Mouse (Mus musculus) intestine, embryonic 15.5 days (tissue): ENCODE measurements at regions not wholly inside any gene's neighbourhood (a gene's known extent, or its start where the extent isn't known, plus 50 kb on each side); places are given as distances from the start of the nearest gene placed in this dataset.

Experiments
- ATAC-seq: fragments of 200-750 bp; cut with Nextera tagmentation; 2 replicates; pipeline ENCODE4 v1.8.0; 2017; ENCODE audit warnings: moderate TSS enrichment, moderate library complexity
- H3K27ac ChIP-seq: fragments of 300-500 bp; sonication (generic); 2 replicates; pipeline ENCODE4 v1.5.1; 2015; ENCODE audit warnings: mild to moderate bottlenecking, inconsistent platforms
- H3K27me3 ChIP-seq: fragments of 300-500 bp; sonication (generic); replicated peaks from 2 replicates; pipeline ENCODE4 v1.6.1; 2015; ENCODE audit warnings: inconsistent platforms
- H3K36me3 ChIP-seq: fragments of 300-500 bp; sonication (generic); 2 replicates; pipeline ENCODE4 v1.6.1; 2015; ENCODE audit warnings: inconsistent platforms
- H3K4me1 ChIP-seq: fragments of 300-500 bp; sonication (generic); replicated peaks from 2 replicates; pipeline ENCODE4 v1.6.1; 2015; ENCODE audit warnings: inconsistent platforms
- H3K4me2 ChIP-seq: fragments of 300-500 bp; sonication (generic); replicated peaks from 2 replicates; pipeline ENCODE4 v1.6.1; 2015; ENCODE audit warnings: mild to moderate bottlenecking, inconsistent platforms
- H3K4me3 ChIP-seq: fragments of 300-500 bp; sonication (generic); replicated peaks from 2 replicates; pipeline ENCODE4 v1.5.1; 2015; ENCODE audit warnings: inconsistent platforms
- H3K9ac ChIP-seq: fragments of 300-500 bp; sonication (generic); 2 replicates; pipeline ENCODE4 v1.6.1; 2015; ENCODE audit warnings: inconsistent platforms
- H3K9me3 ChIP-seq: fragments of 300-500 bp; sonication (generic); 2 replicates; pipeline ENCODE4 v1.6.1; 2016; ENCODE audit warnings: inconsistent platforms
- WGBS: fragments of 180-500 bp; shearing (Covaris S2); methylation state at CpG from one replicate; pipeline ENCODE4 v1.1.7; 2015; 5-methylcytosine and 5-hydroxymethylcytosine counted together

GRCm38 (mm10) chr2:114844389-114844771 is 189.6 kb upstream of the Dph6 start:
- Histone ChIP-seq H3K9ac (no peak overlapping the region), H3K4me3 (no peak overlapping the region), H3K9me3 (no peaks in the 10 kb centered on the region), H3K36me3 (no peaks in the 10 kb centered on the region), H3K4me1 (no peaks in the 10 kb centered on the region), H3K4me2 (no peak overlapping the region), H3K27ac (no peak overlapping the region), H3K27me3 (no peaks in the 10 kb centered on the region)
- ATAC-seq = no peak
- 67% methylated on average over 3 of the region's 3 CpGs for WGBS

GRCm38 (mm10) chr2:114848439-114848838 is 193.7 kb upstream of the Dph6 start:
- ATAC-seq = no peak
- Histone ChIP-seq H3K9ac (no peak overlapping the region), H3K27me3 (no peaks in the 10 kb centered on the region), H3K4me2 (no peak overlapping the region), H3K9me3 (no peaks in the 10 kb centered on the region), H3K4me1 (no peaks in the 10 kb centered on the region), H3K36me3 (no peaks in the 10 kb centered on the region), H3K27ac (no peak overlapping the region), H3K4me3 (no peak overlapping the region)
- WGBS = 86% methylated on average over 5 of the region's 5 CpGs

- no peak overlapping the region for H3K4me2 ChIP-seq
- WGBS = 65% methylated on average over 2 of the region's 2 CpGs
- H3K27ac ChIP-seq = no peak overlapping the region
- ATAC-seq = no peak
- H3K4me1 ChIP-seq = no peaks in the 10 kb centered on the region
- H3K9ac ChIP-seq = no peak overlapping the region
- H3K4me3 ChIP-seq = no peak overlapping the region
- H3K9me3 ChIP-seq = no peaks in the 10 kb centered on the region
- no peaks in the 10 kb centered on the region for H3K36me3 ChIP-seq
- no peaks in the 10 kb centered on the region for H3K27me3 ChIP-seq
Measured at GRCm38 (mm10) chr2:114848914-114849313, 194.2 kb upstream of the Dph6 start.

- no peak overlapping the region for H3K4me2 ChIP-seq
- H3K9ac ChIP-seq = no peak overlapping the region
- no peaks in the 10 kb centered on the region for H3K9me3 ChIP-seq
- no peaks in the 10 kb centered on the region for H3K27me3 ChIP-seq
- H3K4me1 ChIP-seq = no peaks in the 10 kb centered on the region
- no peaks in the 10 kb centered on the region for H3K36me3 ChIP-seq
- ATAC-seq = peak; percentile 71
- no peak overlapping the region for H3K27ac ChIP-seq
- 44% methylated on average over 13 of the region's 13 CpGs for WGBS
- H3K4me3 ChIP-seq = no peak overlapping the region
Measured at GRCm38 (mm10) chr2:114853715-114854530, 199.2 kb upstream of the Dph6 start.

- Histone ChIP-seq H3K4me3 (no peak overlapping the region), H3K4me1 (no peaks in the 10 kb centered on the region), H3K4me2 (no peak overlapping the region), H3K9ac (no peak overlapping the region), H3K27ac (no peak overlapping the region), H3K9me3 (no peaks in the 10 kb centered on the region), H3K36me3 (no peaks in the 10 kb centered on the region), H3K27me3 (no peaks in the 10 kb centered on the region)
- 48% methylated on average over 7 of the region's 7 CpGs for WGBS
- no peak for ATAC-seq
Measured at GRCm38 (mm10) chr2:114872272-114872671, 217.5 kb upstream of the Dph6 start.

GRCm38 (mm10) chr2:114873090-114873489 is 218.3 kb upstream of the Dph6 start:
- Histone ChIP-seq H3K36me3 (no peaks in the 10 kb centered on the region), H3K4me2 (no peak overlapping the region), H3K27me3 (no peaks in the 10 kb centered on the region), H3K4me1 (no peaks in the 10 kb centered on the region), H3K4me3 (no peak overlapping the region), H3K9me3 (no peaks in the 10 kb centered on the region), H3K9ac (no peak overlapping the region), H3K27ac (no peak overlapping the region)
- ATAC-seq = no peak
- WGBS = 71% methylated on average over 4 of the region's 4 CpGs

GRCm38 (mm10) chr2:114879084-114879483 is 224.3 kb upstream of the Dph6 start:
- Histone ChIP-seq H3K4me2 (no peak overlapping the region), H3K27ac (no peak overlapping the region), H3K9ac (no peak overlapping the region), H3K27me3 (no peaks in the 10 kb centered on the region), H3K36me3 (no peaks in the 10 kb centered on the region), H3K9me3 (no peaks in the 10 kb centered on the region), H3K4me3 (no peak overlapping the region), H3K4me1 (no peaks in the 10 kb centered on the region)
- ATAC-seq = no peak
- 73% methylated on average over 2 of the region's 2 CpGs for WGBS

GRCm38 (mm10) chr2:114879784-114880183 is 225.0 kb upstream of the Dph6 start:
- Histone ChIP-seq H3K9me3 (no peaks in the 10 kb centered on the region), H3K27me3 (no peaks in the 10 kb centered on the region)

GRCm38 (mm10) chr2:114885734-114886260 is 231.0 kb upstream of the Dph6 start:
- 90% methylated on average over 2 of the region's 2 CpGs for WGBS
- no peak overlapping the region for H3K27ac ChIP-seq
- H3K4me3 ChIP-seq = no peak overlapping the region
- H3K4me1 ChIP-seq = no peaks in the 10 kb centered on the region
- H3K9ac ChIP-seq = no peak overlapping the region
- no peaks in the 10 kb centered on the region for H3K36me3 ChIP-seq
- H3K9me3 ChIP-seq = no peaks in the 10 kb centered on the region
- H3K4me2 ChIP-seq = no peak overlapping the region
- ATAC-seq = no peak
- H3K27me3 ChIP-seq = no peaks in the 10 kb centered on the region

More at GRCm38 (mm10) chr2:114879784-114880183, 225.0 kb upstream of the Dph6 start:
- no peak overlapping the region for H3K27ac ChIP-seq
- H3K4me3 ChIP-seq = no peak overlapping the region
- WGBS = 76% methylated on average over 2 of the region's 2 CpGs
- no peaks in the 10 kb centered on the region for H3K36me3 ChIP-seq
- H3K4me1 ChIP-seq = no peaks in the 10 kb centered on the region
- no peak overlapping the region for H3K9ac ChIP-seq
- no peak for ATAC-seq
- no peak overlapping the region for H3K4me2 ChIP-seq

- H3K27me3 ChIP-seq = no peaks in the 10 kb centered on the region
- no peak overlapping the region for H3K4me2 ChIP-seq
- no peak overlapping the region for H3K4me3 ChIP-seq
- 69% methylated on average over 2 of the region's 2 CpGs for WGBS
- H3K36me3 ChIP-seq = no peaks in the 10 kb centered on the region
- no peak overlapping the region for H3K27ac ChIP-seq
- no peak overlapping the region for H3K9ac ChIP-seq
- H3K9me3 ChIP-seq = no peaks in the 10 kb centered on the region
- ATAC-seq = no peak
- no peaks in the 10 kb centered on the region for H3K4me1 ChIP-seq
Measured at GRCm38 (mm10) chr2:114898812-114899211, 244.0 kb upstream of the Dph6 start.

- Histone ChIP-seq H3K9ac (no peak overlapping the region), H3K4me1 (no peaks in the 10 kb centered on the region), H3K4me2 (no peak overlapping the region), H3K27me3 (no peaks in the 10 kb centered on the region), H3K27ac (no peak overlapping the region), H3K36me3 (no peaks in the 10 kb centered on the region), H3K4me3 (no peak overlapping the region), H3K9me3 (no peaks in the 10 kb centered on the region)
- ATAC-seq = no peak
- whole genome bisulfite sequencing = 65% methylated on average over 7 of the region's 7 CpGs
Measured at GRCm38 (mm10) chr2:114911845-114912500, 257.2 kb upstream of the Dph6 start.

- Histone ChIP-seq H3K27ac (no peak overlapping the region), H3K9me3 (no peaks in the 10 kb centered on the region), H3K4me3 (no peak overlapping the region), H3K9ac (no peak overlapping the region), H3K4me2 (no peak overlapping the region), H3K27me3 (no peaks in the 10 kb centered on the region), H3K36me3 (no peaks in the 10 kb centered on the region), H3K4me1 (no peaks in the 10 kb centered on the region)
- ATAC-seq = no peak
- WGBS = 79% methylated on average over 6 of the region's 6 CpGs
Measured at GRCm38 (mm10) chr2:114915025-114915690, 260.4 kb upstream of the Dph6 start.
